Mouse (Mus musculus) G1E (cell line): ENCODE measurements around the gene Zdhhc21.

ENCODE experiments used
- CTCF ChIP-seq: IDR thresholded peaks from 2 replicates; pipeline ENCODE4 v1.5.1; 2012; ENCODE audit warnings: low read depth, low read length, inconsistent platforms, mixed read lengths
- GATA1 ChIP-seq: IDR thresholded peaks from 2 replicates; pipeline ENCODE4 v1.6.1; 2012; ENCODE audit warnings: borderline replicate concordance, low read length, inconsistent platforms, mixed read lengths
- GATA2 ChIP-seq: IDR thresholded peaks from 2 replicates; pipeline ENCODE4 v1.6.1; 2012; ENCODE audit warnings: low read depth, low read length, inconsistent platforms, borderline replicate concordance
- POLR2AphosphoS5 ChIP-seq: IDR thresholded peaks from 2 replicates; pipeline ENCODE4 v1.6.1; 2012; ENCODE audit warnings: low read depth, low read length, inconsistent platforms; ENCODE audit not compliant: insufficient replicate concordance
- TAL1 ChIP-seq: conservative IDR thresholded peaks from 2 replicates; pipeline ENCODE4 v1.6.1; 2012; ENCODE audit warnings: low read depth, low read length, inconsistent platforms, mixed read lengths

DNA sequence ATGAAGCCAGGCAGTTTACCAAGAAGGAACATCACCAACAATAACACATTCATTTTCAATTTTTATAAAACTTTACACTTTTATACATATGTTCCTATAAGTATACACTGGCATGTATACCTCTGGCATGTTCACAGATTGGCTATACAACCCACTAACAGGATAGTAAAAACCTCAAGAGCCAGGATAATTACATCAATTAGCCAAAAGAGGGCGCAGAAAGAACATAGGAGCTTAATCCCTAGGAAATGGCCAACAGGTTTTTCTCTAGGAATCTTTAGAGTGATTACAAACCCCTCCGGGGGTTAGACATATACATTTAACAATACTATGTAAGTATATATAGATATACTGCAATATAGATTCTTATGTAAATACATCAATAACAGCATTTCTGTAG lies 55.7 kb downstream of the Zdhhc21 start:
- TF ChIP-seq CTCF (no peak), POLR2AphosphoS5 (no peak), GATA1 (no peak), TAL1 (no peak), GATA2 (no peak)
